Mouse (Mus musculus): ENCODE measurements around the gene Gm11549.

The Gm11549 gene

DNA sequence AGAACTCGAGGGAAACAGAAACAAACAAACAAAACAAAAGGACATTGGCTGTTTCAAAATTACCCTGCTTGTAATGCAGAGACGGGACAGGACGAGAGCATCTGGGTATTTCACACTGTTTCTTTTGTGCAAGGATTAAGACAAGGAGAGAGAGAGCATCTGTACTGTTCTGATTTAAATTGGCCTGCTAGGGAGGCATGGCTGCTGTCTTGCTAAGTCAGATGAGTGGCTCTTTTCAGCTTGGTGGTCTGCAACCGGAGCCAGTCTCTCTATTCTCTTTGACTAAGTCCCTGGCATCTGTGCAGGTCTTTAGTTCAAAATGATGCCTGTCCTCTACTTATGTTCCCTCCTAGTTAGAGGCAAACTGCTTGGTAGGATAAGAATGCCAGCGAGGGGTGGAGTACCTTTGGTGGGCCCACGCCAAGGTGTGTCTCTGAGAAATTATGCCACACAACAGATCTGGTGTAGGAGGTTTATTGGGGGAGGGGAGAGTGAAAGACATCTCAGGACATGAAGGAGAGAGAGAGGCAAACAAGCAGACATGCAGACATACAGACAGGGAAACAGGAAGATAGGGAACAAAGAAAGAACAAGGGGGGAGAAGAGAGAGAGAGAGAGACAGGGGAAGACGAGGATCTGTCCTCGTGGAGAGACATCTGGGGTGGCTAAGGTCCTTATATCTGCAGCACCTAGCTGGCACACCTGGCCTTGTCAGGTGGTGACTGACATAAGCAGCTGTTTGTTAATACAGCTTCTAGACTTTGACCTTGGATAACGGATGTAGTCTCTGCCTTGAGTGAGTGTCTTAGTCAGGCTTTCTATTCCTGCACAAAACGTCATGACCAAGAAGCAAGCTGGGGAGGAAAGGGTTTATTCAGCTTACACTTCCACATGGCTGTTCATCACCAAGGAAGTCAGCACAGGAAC is 15.5 kb downstream of the Gm11549 start:
- no peak for DNase-seq

GRCm38 (mm10) chr3:36505306-36505705 is 16.3 kb downstream of the Gm11549 start:
- DNase-seq = no peak

DNA sequence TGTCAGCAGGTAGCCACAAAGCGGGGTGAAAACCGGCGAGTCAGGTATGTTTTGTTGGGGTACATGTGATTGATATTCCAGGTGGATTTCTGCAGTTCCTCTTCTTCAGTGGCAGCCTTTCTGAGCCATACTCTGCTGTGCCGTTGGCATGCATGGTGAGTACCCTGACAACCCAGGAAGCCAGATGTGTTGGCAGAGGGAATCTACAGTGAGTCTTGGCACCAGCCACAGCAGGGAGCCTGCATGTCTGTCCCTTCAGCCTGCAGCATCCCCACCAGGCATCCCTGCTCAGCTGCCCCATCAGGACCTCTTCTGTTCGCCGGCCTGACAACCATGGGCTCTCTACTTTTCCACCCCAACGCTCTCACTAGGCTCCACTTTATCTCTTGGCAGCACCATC is 20.1 kb downstream of the Gm11549 start:
- no peak for DNase-seq

DNA sequence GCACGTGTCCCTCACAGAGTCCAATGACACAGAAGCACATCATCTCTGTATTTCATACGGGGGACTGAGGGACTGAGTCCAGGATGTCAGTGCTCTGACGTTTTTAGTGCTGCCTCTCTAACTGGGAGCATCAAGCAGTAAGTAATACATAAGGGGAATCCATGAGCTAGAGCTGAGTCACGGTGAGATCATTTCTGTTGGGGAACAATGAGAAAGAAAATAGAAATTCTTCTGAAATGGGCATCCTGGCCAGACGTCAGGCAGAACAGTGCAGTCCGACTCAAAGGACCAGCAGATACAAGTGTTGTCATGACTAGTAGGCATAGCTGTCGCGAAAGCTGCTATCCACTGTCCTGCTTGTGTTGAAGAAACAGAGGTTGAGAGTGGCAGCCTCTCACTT is 20.6 kb downstream of the Gm11549 start:
- DNase-seq = no peak

DNA sequence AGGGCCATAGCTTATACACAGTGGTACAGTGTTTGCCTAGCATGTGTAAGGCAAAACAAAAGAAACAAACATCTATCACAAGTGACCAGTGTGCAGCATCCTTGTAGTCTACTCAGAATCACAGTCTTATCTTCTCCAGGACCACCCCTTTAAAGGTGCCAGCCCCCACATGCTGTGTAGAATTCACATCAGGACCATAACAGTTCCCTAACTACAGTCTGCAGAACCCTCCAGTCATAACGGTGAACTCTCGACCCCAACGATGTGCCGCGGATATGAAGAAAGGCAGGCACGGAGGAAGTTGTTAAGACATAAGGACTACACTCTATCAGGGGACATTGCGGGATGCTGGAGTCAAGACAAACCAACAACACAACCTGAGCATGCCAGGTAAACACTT is 22.2 kb downstream of the Gm11549 start:
- DNase-seq = no peak

- DNase-seq = no peak
Measured at GRCm38 (mm10) chr3:36498224-36498623, 23.4 kb downstream of the Gm11549 start.

GRCm38 (mm10) chr3:36496746-36497145 is 24.9 kb downstream of the Gm11549 start:
- peak; percentile 34 for DNase-seq

- DNase-seq = no peak
Measured at GRCm38 (mm10) chr3:36496273-36496672, 25.3 kb downstream of the Gm11549 start.

- DNase-seq = peak; percentile 62
Measured at GRCm38 (mm10) chr3:36495436-36495835, 26.2 kb downstream of the Gm11549 start.

- no peak for DNase-seq
Measured at GRCm38 (mm10) chr3:36494613-36495012, 27.0 kb downstream of the Gm11549 start.

- no peak for DNase-seq
Measured at GRCm38 (mm10) chr3:36493641-36494283, 27.9 kb downstream of the Gm11549 start.

DNA sequence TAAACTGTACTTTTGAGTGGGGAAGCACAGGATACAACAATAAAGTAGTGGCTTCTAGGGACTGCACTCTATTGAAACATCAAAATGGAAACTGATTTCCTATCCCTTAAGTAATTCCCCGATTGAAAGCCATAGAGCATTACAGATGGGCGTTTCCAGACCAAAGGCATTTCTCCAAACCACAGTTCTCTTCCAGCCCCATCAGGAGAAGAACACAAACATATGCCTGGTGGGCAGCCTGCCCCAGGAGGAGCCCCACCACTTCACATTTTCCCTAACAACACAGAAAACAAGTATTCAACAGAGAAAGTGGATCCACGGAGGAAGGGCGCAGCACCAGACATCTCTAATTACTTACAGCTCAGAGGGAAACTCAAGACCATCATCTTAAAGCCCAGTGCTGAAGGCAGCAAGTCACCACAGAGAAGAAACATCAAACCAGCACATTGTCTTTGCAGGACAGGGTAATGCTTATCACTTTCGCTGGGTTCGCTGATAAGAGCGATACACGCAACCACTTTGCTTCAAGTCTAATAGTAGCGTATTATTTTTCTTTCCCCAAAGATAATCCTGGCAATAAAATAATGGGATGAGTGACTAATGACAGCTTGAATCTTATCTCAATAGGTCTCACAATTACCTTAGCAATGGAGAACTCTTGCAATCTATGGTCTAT is 28.8 kb downstream of the Gm11549 start:
- DNase-seq = no peak

DNA sequence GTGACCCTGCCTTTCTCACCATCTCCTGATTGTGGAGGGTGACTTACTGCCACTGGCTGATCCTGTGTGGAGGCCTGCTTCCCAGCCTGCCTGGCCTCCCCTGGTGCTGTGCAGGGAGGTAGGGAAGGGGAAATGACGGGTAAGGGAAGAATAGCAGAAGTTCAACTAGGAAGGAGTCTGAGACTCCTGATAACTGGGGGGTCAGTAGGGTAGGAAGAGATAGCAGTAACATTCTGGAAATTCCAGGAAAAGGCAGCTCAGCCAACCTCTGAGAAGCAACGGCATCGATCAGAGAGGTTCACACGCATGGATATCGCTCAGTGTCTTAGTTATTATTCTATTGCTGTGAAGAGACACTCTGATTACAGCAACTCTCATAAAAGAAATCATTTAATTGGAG is 30.1 kb downstream of the Gm11549 start:
- no peak for DNase-seq

DNA sequence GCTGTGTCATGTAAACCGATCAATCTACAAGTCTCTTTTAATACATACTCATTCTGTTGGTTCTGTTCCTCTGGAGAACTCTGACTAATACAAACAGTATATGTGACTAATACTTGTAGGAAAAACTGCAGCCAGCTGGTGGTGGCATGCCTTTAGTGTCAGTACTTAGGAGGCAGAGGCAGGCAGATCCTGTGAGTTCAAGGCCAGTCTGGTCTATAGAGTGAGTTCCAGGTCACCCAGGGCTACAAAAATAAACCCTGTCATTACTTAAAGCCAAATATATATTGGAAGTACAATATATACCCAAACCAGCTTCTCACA is 32.1 kb downstream of the Gm11549 start:
- DNase-seq = no peak

DNA sequence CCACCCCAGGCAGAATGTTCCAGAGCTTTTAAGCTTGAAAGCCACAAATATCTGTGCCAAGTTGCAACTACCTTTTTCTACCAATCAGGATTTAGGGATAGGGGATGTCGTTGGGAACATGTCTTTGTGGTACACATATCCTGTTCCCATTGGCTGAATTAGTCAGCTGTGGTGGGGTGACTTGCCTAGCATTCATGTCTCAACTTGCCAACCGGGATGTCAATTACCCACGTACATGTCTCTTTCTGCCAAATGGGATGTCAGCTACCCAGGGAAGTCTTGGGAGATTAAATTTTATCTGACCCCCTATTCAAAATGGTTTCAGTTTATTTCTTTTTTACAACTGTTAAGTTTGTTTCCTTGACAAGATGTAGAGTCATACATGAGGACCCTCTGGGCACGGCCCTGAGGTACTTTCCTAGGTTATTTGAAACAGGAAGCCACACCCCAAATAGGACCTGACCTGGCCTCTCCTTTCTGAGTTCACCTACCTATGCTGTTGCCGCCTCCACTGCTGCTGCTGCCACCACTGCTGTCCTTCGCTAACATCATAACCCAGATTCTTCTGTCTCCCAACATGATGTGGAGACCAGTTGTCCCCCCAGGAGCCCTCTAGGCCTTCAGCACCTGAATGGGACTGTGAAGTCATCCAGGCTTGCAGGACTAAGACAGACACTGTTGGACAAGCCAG is 32.6 kb downstream of the Gm11549 start:
- DNase-seq = no peak

- no peak for DNase-seq
Measured at GRCm38 (mm10) chr3:36488367-36488766, 33.2 kb downstream of the Gm11549 start.

- no peak for DNase-seq
Measured at GRCm38 (mm10) chr3:36486881-36487280, 34.7 kb downstream of the Gm11549 start.

GRCm38 (mm10) chr3:36486176-36486575 is 35.4 kb downstream of the Gm11549 start:
- no peak for DNase-seq

DNA sequence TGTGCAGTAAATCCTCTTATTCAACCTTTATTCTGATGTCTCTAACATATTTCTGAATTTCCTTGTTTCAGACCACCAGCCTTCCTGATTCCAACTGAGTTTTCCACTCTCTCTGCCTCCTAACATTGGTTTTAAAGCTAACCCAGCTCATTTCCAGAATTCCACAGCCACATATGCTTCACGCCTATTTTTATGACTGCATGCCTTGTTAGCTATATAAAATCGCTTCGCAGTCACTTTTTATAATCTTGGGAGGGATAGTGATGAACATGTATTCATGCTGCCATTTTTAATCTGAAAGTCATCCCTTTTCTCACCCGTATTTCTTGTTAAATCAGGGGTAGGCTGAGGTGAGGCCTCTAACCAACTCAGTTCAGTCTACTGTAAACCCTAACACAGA is 37.3 kb downstream of the Gm11549 start:
- DNase-seq = no peak

GRCm38 (mm10) chr3:36482940-36483339 is 38.7 kb downstream of the Gm11549 start:
- no peak for DNase-seq

GRCm38 (mm10) chr3:36481776-36482193 is 39.8 kb downstream of the Gm11549 start:
- DNase-seq = peak; percentile 30

DNA sequence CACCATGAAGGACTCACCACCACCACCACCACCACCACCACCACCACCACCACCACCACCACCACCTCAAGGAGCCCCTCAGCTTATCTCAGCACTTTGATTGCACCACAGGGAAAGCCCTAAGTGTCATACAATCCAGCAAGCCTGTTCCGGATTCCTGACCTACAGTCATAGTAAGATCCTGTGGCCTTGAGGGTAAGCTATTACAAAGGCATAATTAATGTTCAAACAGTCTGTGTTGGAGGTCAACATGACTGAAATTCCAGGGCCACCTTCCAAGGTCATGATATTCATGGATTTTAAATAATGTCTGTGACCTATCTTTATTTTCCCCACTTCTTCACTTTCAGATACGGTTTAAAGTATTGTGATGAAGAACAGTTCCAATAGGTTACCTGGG is 41.1 kb downstream of the Gm11549 start:
- no peak for DNase-seq

- DNase-seq = no peak
Measured at GRCm38 (mm10) chr3:36478776-36479175, 42.8 kb downstream of the Gm11549 start.

Data from cerebellum, adult 11-12 months (tissue).